Mouse (Mus musculus) megakaryocyte, embryonic 14.5 days (primary cell): ENCODE results near the gene Senp3.

ENCODE experiments used
- FLI1 ChIP-seq: IDR thresholded peaks from 2 replicates; pipeline ENCODE4 v1.6.1; 2012; ENCODE audit warnings: low read length, inconsistent platforms, mixed read lengths
- GATA1 ChIP-seq: IDR thresholded peaks from 3 replicates; pipeline ENCODE4 v1.6.1; 2012; ENCODE audit warnings: mixed read lengths, low read length, inconsistent platforms, borderline replicate concordance

GRCm38 (mm10) chr11:69711082-69711481 is 29.2 kb upstream of the Senp3 start:
- TF ChIP-seq FLI1, result no peak
- TF ChIP-seq GATA1, result no peak
